Mouse (Mus musculus): ENCODE measurements around the gene Sdc4. TPM values are rescaled to one million over a fixed set of nuclear protein-coding genes. Genes with fewer than 3 reads are reported as not detected.

The Sdc4 gene
- 201 and 220 TPM in 2 replicates for polyA plus RNA-seq (2015; fragmentation: Nextera tagmentation; extraction: Ambion mirVana)

DNA sequence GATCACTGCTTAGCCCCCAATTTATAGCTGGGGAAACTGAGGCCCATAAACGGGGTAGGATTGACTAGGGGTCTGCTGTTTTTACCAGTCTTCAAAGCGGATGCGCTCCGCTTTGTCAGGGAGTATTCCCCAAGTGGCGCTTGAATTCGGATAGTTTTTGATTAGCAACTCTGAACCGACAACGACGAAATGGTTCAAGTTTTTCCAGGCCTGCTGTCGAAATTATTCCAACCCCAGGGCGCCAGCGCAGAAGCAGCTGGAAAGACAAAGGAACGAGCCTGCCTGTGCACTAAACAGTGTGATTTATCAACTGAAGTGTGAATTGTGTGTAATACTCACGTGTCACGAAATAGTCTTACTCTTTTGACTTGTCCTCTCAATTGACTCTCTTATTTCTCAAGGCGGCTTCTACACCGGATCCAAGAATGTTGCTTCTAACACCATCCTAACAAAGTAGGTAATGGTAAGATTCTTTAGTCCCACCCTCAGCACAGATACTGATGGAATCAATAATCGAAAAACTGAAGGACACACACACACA is at the start of gene Sdc4:
Sdc4 (minus strand) TSS at position 428 of the 541 bp plus-strand sequence.

GRCm38 (mm10) chr2:164485681-164486257 is 42.1 kb upstream of the Sdc4 start, which contains the start of gene Dbndd2:
Dbndd2 (plus strand) TSS chr2:164486106.

DNA sequence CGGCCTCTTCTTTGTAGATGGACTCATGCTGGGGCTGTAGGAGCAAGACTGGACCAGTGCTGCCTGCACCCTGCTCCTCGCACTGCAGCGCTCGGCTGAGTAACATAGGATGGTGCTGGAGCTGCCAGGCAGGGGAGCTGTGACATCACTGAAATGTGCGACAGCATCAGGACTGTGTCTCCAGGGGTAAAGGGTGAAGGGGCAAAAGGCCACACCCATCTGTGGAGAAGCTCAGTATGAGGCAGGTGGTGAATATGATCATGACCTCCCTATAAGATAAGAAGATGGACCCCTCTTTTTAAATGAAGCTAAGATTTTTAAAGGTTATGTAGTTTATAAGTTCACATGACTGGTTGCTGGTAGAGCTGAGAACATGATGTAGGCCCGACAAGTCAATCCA is 29.9 kb upstream of the Sdc4 start, which contains the start of gene Trp53tg5:
Trp53tg5 (minus strand) TSS at position 101 of the 400 bp plus-strand sequence.

GRCm38 (mm10) chr2:164460745-164461551 is 17.3 kb upstream of the Sdc4 start, which contains the start of gene Gm20458:
Gm20458 (plus strand) TSS chr2:164460967.

GRCm38 (mm10) chr2:164456864-164457300 is 13.2 kb upstream of the Sdc4 start, which contains the start of gene Sys1:
Sys1 (plus strand) TSS chr2:164456964.

GRCm38 (mm10) chr2:164405060-164405459 is 38.6 kb downstream of the Sdc4 start, which contains the start of gene Matn4:
Matn4 (minus strand) TSS chr2:164405160.

GRCm38 (mm10) chr2:164402906-164403305 is 40.8 kb downstream of the Sdc4 start, which contains the start of gene Rbpjl:
Rbpjl (plus strand) TSS chr2:164403141.

GRCm38 (mm10) chr2:164389020-164389419 is 54.7 kb downstream of the Sdc4 start, which contains the start of gene Slpi:
Slpi (minus strand) TSS chr2:164389095.

Other genes with a start within 250 kb of the Sdc4 start
- not detected in 2 replicates for gene Wfdc15a, start 243.8 kb downstream of the Sdc4 start, polyA plus RNA-seq (2015; fragmentation: Nextera tagmentation; extraction: Ambion mirVana)
- gene Wfdc15b, start 222.2 kb downstream of the Sdc4 start, polyA plus RNA-seq (2015; fragmentation: Nextera tagmentation; extraction: Ambion mirVana), result 50.1 and 50.4 TPM in 2 replicates
- not detected in 2 replicates for gene Svs2, start 205.4 kb downstream of the Sdc4 start, polyA plus RNA-seq (2015; fragmentation: Nextera tagmentation; extraction: Ambion mirVana)
- not detected in 2 replicates for gene Svs3b, start 187.2 kb downstream of the Sdc4 start, polyA plus RNA-seq (2015; fragmentation: Nextera tagmentation; extraction: Ambion mirVana)
- not detected in 2 replicates for gene Svs4, start 165.4 kb downstream of the Sdc4 start, polyA plus RNA-seq (2015; fragmentation: Nextera tagmentation; extraction: Ambion mirVana)
- gene Svs3a, start 154.6 kb downstream of the Sdc4 start, polyA plus RNA-seq (2015; fragmentation: Nextera tagmentation; extraction: Ambion mirVana), result not detected in 2 replicates
- gene Svs6, start 127.1 kb downstream of the Sdc4 start, polyA plus RNA-seq (2015; fragmentation: Nextera tagmentation; extraction: Ambion mirVana), result not detected in 2 replicates
- gene Svs5, start 111.1 kb downstream of the Sdc4 start, polyA plus RNA-seq (2015; fragmentation: Nextera tagmentation; extraction: Ambion mirVana), result not detected in 2 replicates
- 15.5 and 29.0 TPM in 2 replicates for gene Slpi, start 54.8 kb downstream of the Sdc4 start, polyA plus RNA-seq (2015; fragmentation: Nextera tagmentation; extraction: Ambion mirVana)
- gene Rbpjl, start 40.7 kb downstream of the Sdc4 start, polyA plus RNA-seq (2015; fragmentation: Nextera tagmentation; extraction: Ambion mirVana), result 0.08 and 0.10 TPM in 2 replicates
- gene Matn4, start 38.7 kb downstream of the Sdc4 start, polyA plus RNA-seq (2015; fragmentation: Nextera tagmentation; extraction: Ambion mirVana), result 1.9 and 2.2 TPM in 2 replicates
- gene Sys1, start 13.1 kb upstream of the Sdc4 start, polyA plus RNA-seq (2015; fragmentation: Nextera tagmentation; extraction: Ambion mirVana), result 58.1 and 67.9 TPM in 2 replicates
- 31.1 and 41.5 TPM in 2 replicates for gene Gm20458, start 17.1 kb upstream of the Sdc4 start, polyA plus RNA-seq (2015; fragmentation: Nextera tagmentation; extraction: Ambion mirVana)
- not detected in 2 replicates for gene Trp53tg5, start 29.8 kb upstream of the Sdc4 start, polyA plus RNA-seq (2015; fragmentation: Nextera tagmentation; extraction: Ambion mirVana)
- 135 and 147 TPM in 2 replicates for gene Dbndd2, start 42.2 kb upstream of the Sdc4 start, polyA plus RNA-seq (2015; fragmentation: Nextera tagmentation; extraction: Ambion mirVana)
- gene Pigt, start 53.6 kb upstream of the Sdc4 start, polyA plus RNA-seq (2015; fragmentation: Nextera tagmentation; extraction: Ambion mirVana), result 53.3 and 56.6 TPM in 2 replicates
- 273 and 294 TPM in 2 replicates for gene Wfdc2, start 118.5 kb upstream of the Sdc4 start, polyA plus RNA-seq (2015; fragmentation: Nextera tagmentation; extraction: Ambion mirVana)
- 1.4 and 1.5 TPM in 2 replicates for gene Spint3, start 129.6 kb upstream of the Sdc4 start, polyA plus RNA-seq (2015; fragmentation: Nextera tagmentation; extraction: Ambion mirVana)
- 1.3 and 1.4 TPM in 2 replicates for gene Wfdc6a, start 141.6 kb upstream of the Sdc4 start, polyA plus RNA-seq (2015; fragmentation: Nextera tagmentation; extraction: Ambion mirVana)
- not detected in 2 replicates for gene Eppin, start 149.7 kb upstream of the Sdc4 start, polyA plus RNA-seq (2015; fragmentation: Nextera tagmentation; extraction: Ambion mirVana)
- not detected in 2 replicates for gene Wfdc6b, start 169.6 kb upstream of the Sdc4 start, polyA plus RNA-seq (2015; fragmentation: Nextera tagmentation; extraction: Ambion mirVana)
- gene Wfdc8, start 169.7 kb upstream of the Sdc4 start, polyA plus RNA-seq (2015; fragmentation: Nextera tagmentation; extraction: Ambion mirVana), result not detected in 2 replicates
- gene Wfdc16, start 194.9 kb upstream of the Sdc4 start, polyA plus RNA-seq (2015; fragmentation: Nextera tagmentation; extraction: Ambion mirVana), result not detected in 2 replicates
- gene Wfdc10, start 212.2 kb upstream of the Sdc4 start, polyA plus RNA-seq (2015; fragmentation: Nextera tagmentation; extraction: Ambion mirVana), result 3.2 and 5.3 TPM in 2 replicates
- not detected in 2 replicates for gene Wfdc9, start 212.7 kb upstream of the Sdc4 start, polyA plus RNA-seq (2015; fragmentation: Nextera tagmentation; extraction: Ambion mirVana)
- not detected in 2 replicates for gene Wfdc11, start 230.2 kb upstream of the Sdc4 start, polyA plus RNA-seq (2015; fragmentation: Nextera tagmentation; extraction: Ambion mirVana)
- gene Wfdc13, start 241.2 kb upstream of the Sdc4 start, polyA plus RNA-seq (2015; fragmentation: Nextera tagmentation; extraction: Ambion mirVana), result 2.9 and 4.6 TPM in 2 replicates

All from urinary bladder, postnatal 0 days (tissue).